Mouse (Mus musculus) CH12.LX (cell line): Measurements from ENCODE around the gene Mpzl2. TPM values are rescaled to one million over a fixed set of nuclear protein-coding genes. Genes with fewer than 3 reads are reported as not detected.
A peak's percentile ranks its signal among the peaks of the same experiment; 100 is the strongest.

Experiments
- DNase-seq: peaks from one replicate; pipeline ENCODE4 v3.0.0-alpha.2; 2013; ENCODE audit errors: extremely low read depth
- H3K27ac ChIP-seq: 2 replicates; pipeline ENCODE4 v1.5.1; 2012; ENCODE audit warnings: low read depth, mild to moderate bottlenecking, control low read depth, moderate library complexity; ENCODE audit not compliant: insufficient read depth
- H3K27me3 ChIP-seq: replicated peaks from 2 replicates; pipeline ENCODE3; 2012; ENCODE audit warnings: inconsistent platforms
- H3K36me3 ChIP-seq, 2 experiments: replicated peaks in 1 of 2; 2 replicates each; pipeline versions ENCODE3 to v1.6.1; 2012; ENCODE audit warnings: inconsistent platforms in 1 of 2, low read length in 1 of 2, mild to moderate bottlenecking in 1 of 2, mixed read lengths in 1 of 2, moderate library complexity in 1 of 2; ENCODE audit not compliant: control insufficient read depth in 1 of 2, insufficient read depth in 1 of 2
- H3K4me1 ChIP-seq, 2 experiments: 2 replicates each; pipeline ENCODE4 v1.6.1; 2012; ENCODE audit warnings: inconsistent platforms in 1 of 2, moderate library complexity in 1 of 2; ENCODE audit not compliant: insufficient read depth in 2 of 2, control insufficient read depth in 1 of 2
- H3K4me2 ChIP-seq: 2 replicates; pipeline ENCODE4 v1.6.1; 2012; ENCODE audit warnings: low read depth, mild to moderate bottlenecking, control low read depth; ENCODE audit not compliant: poor library complexity, insufficient read depth, severe bottlenecking
- H3K4me3 ChIP-seq, 3 experiments: fragments of 150-350 bp in 1 of 3; sonication (generic) in 1 of 3; replicated peaks in 1 of 3; 2 replicates each; pipeline versions ENCODE3 to v1.5.1; 2011 to 2012; ENCODE audit warnings: low read depth in 2 of 3, low read length in 2 of 3, mild to moderate bottlenecking in 2 of 3, moderate library complexity in 2 of 3, control low read depth in 1 of 3, improper control_type of control experiment in 1 of 3, inconsistent platforms in 1 of 3, mixed read lengths in 1 of 3; ENCODE audit not compliant: poor library complexity in 1 of 3
- H3K79me2 ChIP-seq: replicated peaks from 2 replicates; pipeline ENCODE4 v1.6.1; 2012; ENCODE audit warnings: mild to moderate bottlenecking, moderate library complexity; ENCODE audit not compliant: control insufficient read depth, poor library complexity, insufficient read depth, severe bottlenecking; ENCODE audit errors: extremely low read depth
- H3K9ac ChIP-seq: 2 replicates; pipeline ENCODE4 v1.6.1; 2012; ENCODE audit warnings: low read depth, mild to moderate bottlenecking, control low read depth, moderate library complexity; ENCODE audit not compliant: insufficient read depth
- H3K9me3 ChIP-seq: replicated peaks from 2 replicates; pipeline ENCODE3; 2012; ENCODE audit warnings: low read length, inconsistent platforms, mixed read lengths
- CHD1 ChIP-seq: IDR thresholded peaks from 2 replicates; pipeline ENCODE4 v1.6.1; 2012; ENCODE audit warnings: low read depth, low read length, improper control_type of control experiment, inconsistent platforms
- CTCF ChIP-seq, 2 experiments: IDR thresholded peaks in 1 of 2; conservative IDR thresholded peaks in 1 of 2; 2 replicates each; pipeline ENCODE4 v1.5.1; 2011 to 2012; ENCODE audit warnings: low read depth in 2 of 2, low read length in 2 of 2, improper control_type of control experiment in 1 of 2, inconsistent platforms in 1 of 2, mild to moderate bottlenecking in 1 of 2, moderate library complexity in 1 of 2
- E2F4 ChIP-seq: IDR thresholded peaks from 2 replicates; pipeline ENCODE4 v1.6.1; 2011; ENCODE audit warnings: low read depth, low read length, improper control_type of control experiment; ENCODE audit not compliant: insufficient replicate concordance
- EP300 ChIP-seq: IDR thresholded peaks from 2 replicates; pipeline ENCODE4 v1.6.1; 2011; ENCODE audit warnings: low read length, improper control_type of control experiment
- ETS1 ChIP-seq: conservative IDR thresholded peaks from 2 replicates; pipeline ENCODE4 v1.6.1; 2012; ENCODE audit warnings: low read depth, mild to moderate bottlenecking, inconsistent platforms, low read length, improper control_type of control experiment, moderate library complexity
- JUN ChIP-seq: IDR thresholded peaks from 2 replicates; pipeline ENCODE4 v1.6.1; 2011; ENCODE audit warnings: low read depth, mild to moderate bottlenecking, low read length, improper control_type of control experiment, moderate library complexity; ENCODE audit not compliant: insufficient read depth
- JUND ChIP-seq: conservative IDR thresholded peaks from 2 replicates; pipeline ENCODE4 v1.6.1; 2011; ENCODE audit warnings: low read depth, low read length, improper control_type of control experiment
- MAFK ChIP-seq: IDR thresholded peaks from 2 replicates; pipeline ENCODE4 v1.6.1; 2011; ENCODE audit warnings: low read length, improper control_type of control experiment; ENCODE audit not compliant: insufficient replicate concordance
- NELFE ChIP-seq: IDR thresholded peaks from 2 replicates; pipeline ENCODE4 v1.6.1; 2011; ENCODE audit warnings: low read depth, low read length, improper control_type of control experiment
- PAX5 ChIP-seq: IDR thresholded peaks from 2 replicates; pipeline ENCODE4 v1.6.1; 2012; ENCODE audit warnings: low read length, inconsistent platforms, mixed read lengths
- POLR2A ChIP-seq: IDR thresholded peaks from 2 replicates; pipeline ENCODE4 v1.6.1; 2011; ENCODE audit warnings: low read depth, mild to moderate bottlenecking, improper control_type of control experiment, low read length
- POLR2AphosphoS2 ChIP-seq: IDR thresholded peaks from 2 replicates; pipeline ENCODE4 v1.6.1; 2011; ENCODE audit warnings: low read depth, low read length, improper control_type of control experiment
- RAD21 ChIP-seq: IDR thresholded peaks from 2 replicates; pipeline ENCODE4 v1.6.1; 2011; ENCODE audit warnings: low read depth, mild to moderate bottlenecking, low read length, improper control_type of control experiment, moderate library complexity
- SIN3A ChIP-seq: IDR thresholded peaks from 2 replicates; pipeline ENCODE4 v1.6.1; 2012; ENCODE audit warnings: low read length, improper control_type of control experiment, inconsistent platforms
- SMC3 ChIP-seq: IDR thresholded peaks from 2 replicates; pipeline ENCODE4 v1.6.1; 2011; ENCODE audit warnings: low read depth, low read length, improper control_type of control experiment
- USF1 ChIP-seq: IDR thresholded peaks from 2 replicates; pipeline ENCODE4 v1.6.1; 2014; ENCODE audit warnings: low read depth, mild to moderate bottlenecking, inconsistent platforms, low read length, improper control_type of control experiment
- USF2 ChIP-seq: conservative IDR thresholded peaks from 2 replicates; pipeline ENCODE4 v1.6.1; 2011; ENCODE audit warnings: low read depth, low read length, improper control_type of control experiment
- ZC3H11A ChIP-seq: IDR thresholded peaks from 2 replicates; pipeline ENCODE4 v1.6.1; 2012; ENCODE audit warnings: low read depth, mild to moderate bottlenecking, inconsistent platforms, low read length, improper control_type of control experiment
- ZMIZ1 ChIP-seq: IDR thresholded peaks from 2 replicates; pipeline ENCODE4 v1.6.1; 2012; ENCODE audit warnings: low read depth, mild to moderate bottlenecking, inconsistent platforms, low read length, improper control_type of control experiment
- dilution Hi-C: fragments of 300-500 bp; cut with MboI; formaldehyde crosslinking; loops from 2 replicates; pipeline ENCODE4 v1.14.3; 2020; ENCODE audit warnings: low sequenced_read_pairs; ENCODE audit not compliant: extremely low pct_unique_long_range_greater_than_20kb, extremely low pct_ligation_motif_present
- in situ Hi-C: fragments of 300-500 bp; cut with MboI; formaldehyde crosslinking; loops from 3 replicates; pipeline ENCODE4 v1.14.3; 2019; ENCODE audit warnings: low sequenced_read_pairs, low pct_ligation_motif_present, low pct_unique_long_range_greater_than_20kb, mixed read lengths
- polyA plus RNA-seq: library from polyadenylated mRNA; unstranded; fragments of >175 nt; gene quantifications from 2 replicates; pipeline ENCODE4 v1.2.1, GENCODE M21; 2012; ENCODE audit warnings: low read depth; ENCODE audit not compliant: insufficient read length
- total RNA-seq, 2 experiments: library from RNA; depleted of rRNA; stranded (reverse); fragments of 300-350 nt in 1 of 2; fragments of >200 nt in 1 of 2; gene quantifications; 2 replicates each; pipeline ENCODE4 v1.2.3; 2012 to 2014

Mpzl2 gene
- total and polyA plus RNA-seq, 3 experiments = 0.27 to 0.36 (median 0.30) TPM

DNA sequence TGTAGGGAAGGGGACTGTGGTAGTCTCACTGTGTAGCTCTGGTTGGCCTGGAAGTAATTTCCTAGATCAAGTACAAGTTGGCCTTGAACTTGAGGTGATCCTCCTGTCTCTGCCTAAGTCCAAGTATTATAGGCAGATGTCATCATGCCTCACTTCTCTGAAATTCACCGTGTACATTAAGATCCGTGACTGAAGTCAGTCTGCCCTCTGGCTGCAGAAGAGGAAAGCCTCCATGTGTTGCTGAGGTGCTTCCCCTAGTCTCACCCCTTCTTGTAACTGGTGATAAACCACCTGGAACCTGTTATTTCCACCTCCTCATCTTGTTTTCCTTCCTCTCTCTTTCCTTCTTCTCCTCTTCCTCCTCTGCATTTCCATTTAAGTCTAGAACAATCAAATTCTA, 24.7 kb upstream of the Mpzl2 start:
- Histone ChIP-seq H3K9ac (no peak overlapping the region), H3K27ac (no peak overlapping the region), H3K9me3 (peaks cover 6% of the 10 kb centered on the region), H3K4me2 (no peak overlapping the region), H3K36me3 (no peaks in the 10 kb centered on the region), H3K79me2 (no peaks in the 10 kb centered on the region)
- dilution Hi-C loops (no loop called here), in situ Hi-C loops (loop anchor here (25.0 kb wide), 1 partner anchor 372 kb away; the partner anchor contains the start of gene Fxyd2)
- TF ChIP-seq CTCF (conservative IDR thresholded peaks at IDR 0.05 in 1 of 2, IDR thresholded peaks at IDR 0.05 in 1 of 2; ENCODE audit: low read depth in 2 of 2, low read length in 2 of 2) (peak in 1 of 2 experiments; percentile 66; a peak in 2 of 4 replicates), RAD21 (peak; percentile 63), ZC3H11A (peak; percentile 12; the same call in 1 of the 2 replicates), NELFE (no peak), ETS1 (no peak), SIN3A (no peak), SMC3 (peak; percentile 69)
- TF ChIP-seq, all 38 proteins: peak for 4
- no peak for DNase-seq
- Histone ChIP-seq H3K27me3 (no peaks in the 10 kb centered on the region), H3K4me1 (no peaks in the 10 kb centered on the region), H3K4me3 (no peak overlapping the region)

DNA sequence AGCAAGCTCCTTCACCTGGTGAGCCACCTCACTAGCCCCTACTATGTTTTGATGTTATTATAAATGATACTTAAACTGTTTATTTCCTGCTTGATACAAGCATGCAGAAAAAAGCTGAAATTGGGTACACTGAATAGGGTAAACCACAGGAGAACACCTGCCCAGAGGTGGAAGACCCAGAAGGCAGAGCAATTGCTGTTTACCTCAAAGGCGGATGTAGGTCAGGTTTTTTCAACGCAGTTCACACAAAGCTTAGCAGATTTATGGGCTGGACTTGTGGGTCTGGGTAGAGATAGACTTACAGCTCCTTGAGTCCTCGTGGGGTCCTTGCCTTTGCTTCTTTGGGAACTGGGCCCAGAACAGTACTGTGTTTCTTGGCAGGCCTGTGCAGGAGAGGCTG, 23.8 kb upstream of the Mpzl2 start:
- dilution Hi-C loops = no loop called here
- H3K9me3 ChIP-seq = peaks cover 6% of the 10 kb centered on the region
- no peak overlapping the region for H3K4me3 ChIP-seq
- no peak overlapping the region for H3K4me2 ChIP-seq
- TF ChIP-seq JUN = no peak
- TF ChIP-seq USF2 = no peak
- no peak for TF ChIP-seq E2F4
- no peak for TF ChIP-seq POLR2A
- no peak for TF ChIP-seq NELFE
- TF ChIP-seq USF1 = no peak
- no peak for TF ChIP-seq EP300
- no peak for TF ChIP-seq ZMIZ1
- TF ChIP-seq MAFK = no peak
- no peak for TF ChIP-seq CHD1
- TF ChIP-seq PAX5 = no peak
- TF ChIP-seq POLR2AphosphoS2 = no peak
- TF ChIP-seq JUND = no peak
- no peak overlapping the region for H3K27ac ChIP-seq
- H3K27me3 ChIP-seq = no peaks in the 10 kb centered on the region
- H3K9ac ChIP-seq = no peak overlapping the region
- H3K36me3 ChIP-seq = no peaks in the 10 kb centered on the region
- H3K4me1 ChIP-seq = no peaks in the 10 kb centered on the region
- DNase-seq = no peak
- in situ Hi-C loops = loop anchor here (25.0 kb wide), 1 partner anchor 371 kb away; the partner anchor contains the start of gene Fxyd2
- no peaks in the 10 kb centered on the region for H3K79me2 ChIP-seq
